Mouse (Mus musculus) embryo, embryonic 11.5 days (tissue): ENCODE data around the gene Teddm3.
"Not testable (repeated sequence)": the region's sequence is repeated elsewhere in the genome, so short reads cannot be mapped to it uniquely, and the experiment has no call there.

ENCODE experiments used
- DNase-seq: peaks from one replicate; pipeline ENCODE4 v3.0.0-alpha.2; 2012; ENCODE audit warnings: low read depth, low spot score

The Teddm3 gene

GRCm38 (mm10) chr16:21153900-21154299 is at the start of gene Teddm3:
Gene Teddm3, minus strand, starts transcription at chr16:21154000.
- not testable (repeated sequence) for DNase-seq

GRCm38 (mm10) chr16:21202731-21203130 is 48.9 kb upstream of the Teddm3 start:
- DNase-seq = no peak

GRCm38 (mm10) chr16:21199426-21199825 is 45.6 kb upstream of the Teddm3 start:
- no peak for DNase-seq

GRCm38 (mm10) chr16:21198529-21198928 is 44.7 kb upstream of the Teddm3 start:
- DNase-seq = no peak

GRCm38 (mm10) chr16:21198006-21198405 is 44.2 kb upstream of the Teddm3 start:
- DNase-seq = no peak

GRCm38 (mm10) chr16:21197542-21197941 is 43.7 kb upstream of the Teddm3 start:
- no peak for DNase-seq

GRCm38 (mm10) chr16:21196576-21196975 is 42.8 kb upstream of the Teddm3 start:
- DNase-seq = no peak

- DNase-seq = no peak
Observed at GRCm38 (mm10) chr16:21195260-21195866, 41.6 kb upstream of the Teddm3 start.

GRCm38 (mm10) chr16:21194182-21194581 is 40.4 kb upstream of the Teddm3 start:
- DNase-seq = no peak

- DNase-seq = peak; percentile 68
Observed at GRCm38 (mm10) chr16:21192509-21193354, 38.9 kb upstream of the Teddm3 start.

- no peak for DNase-seq
Observed at GRCm38 (mm10) chr16:21191569-21191968, 37.8 kb upstream of the Teddm3 start.

- no peak for DNase-seq
Observed at GRCm38 (mm10) chr16:21188345-21188744, 34.5 kb upstream of the Teddm3 start.

GRCm38 (mm10) chr16:21187568-21187967 is 33.8 kb upstream of the Teddm3 start:
- DNase-seq = no peak

GRCm38 (mm10) chr16:21184697-21185096 is 30.9 kb upstream of the Teddm3 start:
- DNase-seq = no peak

GRCm38 (mm10) chr16:21182108-21182507 is 28.3 kb upstream of the Teddm3 start:
- DNase-seq = no peak

GRCm38 (mm10) chr16:21175236-21175635 is 21.4 kb upstream of the Teddm3 start:
- no peak for DNase-seq

- no peak for DNase-seq
Observed at GRCm38 (mm10) chr16:21168730-21169129, 14.9 kb upstream of the Teddm3 start.

- not testable (repeated sequence) for DNase-seq
Observed at GRCm38 (mm10) chr16:21165343-21166220, 11.8 kb upstream of the Teddm3 start.

- DNase-seq = not testable (repeated sequence)
Observed at GRCm38 (mm10) chr16:21163423-21163822, 9.6 kb upstream of the Teddm3 start.

GRCm38 (mm10) chr16:21159226-21159625 is 5.4 kb upstream of the Teddm3 start:
- not testable (repeated sequence) for DNase-seq

GRCm38 (mm10) chr16:21156261-21156660 is 2.5 kb upstream of the Teddm3 start:
- not testable (repeated sequence) for DNase-seq
